Mouse (Mus musculus) liver, adult 2 months (tissue): Measurements from ENCODE around the gene Ap5z1.

Experiments used
- CTCF ChIP-seq: fragments of 200-500 bp; IDR thresholded peaks from 2 replicates; pipeline ENCODE4 v1.5.1; 2011; ENCODE audit warnings: low read depth, low read length, control low read depth
- POLR2A ChIP-seq: fragments of 200-500 bp; IDR thresholded peaks from 2 replicates; pipeline ENCODE4 v1.6.1; 2011; ENCODE audit warnings: low read length, control low read depth; ENCODE audit not compliant: insufficient read depth; ENCODE audit errors: extremely low read depth

- no peak for TF ChIP-seq POLR2A
- no peak for TF ChIP-seq CTCF
These were observed 15.1 kb upstream of the Ap5z1 start for GRCm38 (mm10) chr5:142448623-142449022.
